Mouse (Mus musculus): ENCODE data around the gene Aaed1. TPM values are rescaled to one million over a fixed set of nuclear protein-coding genes. Genes with fewer than 3 reads are reported as not detected.
A peak's percentile ranks its signal among the peaks of the same experiment; 100 is the strongest.

The Aaed1 gene
- total RNA-seq, 2 experiments from 2014 or later = 34.1 to 50.3 TPM

- peak; percentile 39 to 70 for DNase-seq
Measured at GRCm38 (mm10) chr13:64250363-64250762, 62.1 kb downstream of the Aaed1 start.

- DNase-seq = peak; percentile 92 to 94
Measured at GRCm38 (mm10) chr13:64248775-64249524, 63.6 kb downstream of the Aaed1 start.

- peak; percentile 83 to 85 for DNase-seq
Measured at GRCm38 (mm10) chr13:64248161-64248774, 64.2 kb downstream of the Aaed1 start.

GRCm38 (mm10) chr13:64246106-64246505, 66.4 kb downstream of the Aaed1 start:
- no peak for DNase-seq

- no peak for DNase-seq
Measured at GRCm38 (mm10) chr13:64244685-64245261, 67.7 kb downstream of the Aaed1 start.

GRCm38 (mm10) chr13:64242721-64243120, 69.8 kb downstream of the Aaed1 start:
- DNase-seq = no peak

- DNase-seq = no peak
Measured at GRCm38 (mm10) chr13:64240626-64241025, 71.9 kb downstream of the Aaed1 start.

GRCm38 (mm10) chr13:64237681-64238157, 74.8 kb downstream of the Aaed1 start:
- no peak for DNase-seq

- no peak for DNase-seq
Measured at GRCm38 (mm10) chr13:64237000-64237680, 75.4 kb downstream of the Aaed1 start.

- no peak for DNase-seq
Measured at GRCm38 (mm10) chr13:64235777-64236176, 76.7 kb downstream of the Aaed1 start.

- no peak for DNase-seq
Measured at GRCm38 (mm10) chr13:64235062-64235715, 77.3 kb downstream of the Aaed1 start.

- no peak for DNase-seq
Measured at GRCm38 (mm10) chr13:64233139-64233538, 79.4 kb downstream of the Aaed1 start.

GRCm38 (mm10) chr13:64226725-64227124, 85.8 kb downstream of the Aaed1 start:
- DNase-seq = no peak

GRCm38 (mm10) chr13:64225738-64226137, 86.8 kb downstream of the Aaed1 start:
- DNase-seq = no peak

Other genes with a start within 250 kb of the Aaed1 start
- gene Hsd17b3, start 223.5 kb downstream of the Aaed1 start, total RNA-seq (2021) = 1 to 10 TPM; 1.2 to 1.4 TPM
- 1 to 10 TPM; 5.9 to 7.8 TPM for gene Slc35d2, start 183.3 kb downstream of the Aaed1 start, total RNA-seq (2021)
- gene Zfp367, start 159.5 kb downstream of the Aaed1 start, total RNA-seq (2021) = 10 to 100 TPM; 23.7 to 32.5 TPM
- 10 to 100 TPM; 25.8 to 27.3 TPM for gene Habp4, start 150.9 kb downstream of the Aaed1 start, total RNA-seq (2021)
- 10 to 100 TPM in 1 of 2 experiments, 1 to 10 TPM in 1; 9.9 to 11.3 TPM for gene Cdc14b, start 37.4 kb downstream of the Aaed1 start, total RNA-seq (2021)
- 100 to 1,000 TPM; 206 to 799 TPM for gene Ctsl, start 58.2 kb upstream of the Aaed1 start, total RNA-seq (2021)
- gene Cdk20, start 119.6 kb upstream of the Aaed1 start, total RNA-seq (2021) = 1 to 10 TPM; 2.0 to 5.4 TPM
- not detected for gene Fam240b, start 185.1 kb upstream of the Aaed1 start, total RNA-seq (2021)

All from adrenal gland, postnatal 36 days (tissue).